Mouse (Mus musculus): ENCODE measurements around the gene Nfix.

GRCm38 (mm10) chr8:84834866-84835855 is 35.0 kb upstream of the Nfix start:
- no peak for TF ChIP-seq CTCF (IDR thresholded peaks at IDR 0.05; ENCODE audit: low read depth, low read length)
- no peak for TF ChIP-seq POLR2A (IDR thresholded peaks at IDR 0.05; ENCODE audit: insufficient read depth, low read length)
- TF ChIP-seq EP300 (IDR thresholded peaks at IDR 0.05; ENCODE audit: insufficient read depth, low read depth, low read length) = no peak

Measured in ES-Bruce4 (cell line).